Mouse (Mus musculus) inflammation-experienced regulatory T-cells, adult 6 months (primary cell): ENCODE results near the gene Crisp2. TPM values are rescaled to one million over a fixed set of nuclear protein-coding genes. Genes with fewer than 3 reads are reported as not detected.
"Not testable (repeated sequence)": the region's sequence is repeated elsewhere in the genome, so short reads cannot be mapped to it uniquely, and the experiment has no call there.

Experiments used
- ATAC-seq: one replicate; pipeline ENCODE4 v1.8.0; 2017
- polyA plus RNA-seq, 3 experiments: library from polyadenylated mRNA; unstranded; fragments of 100-300 nt; shearing (Covaris generic); gene quantifications; one replicate each; pipeline ENCODE4 v1.2.1; 2017

The Crisp2 gene
- polyA plus RNA-seq, result not detected

DNA sequence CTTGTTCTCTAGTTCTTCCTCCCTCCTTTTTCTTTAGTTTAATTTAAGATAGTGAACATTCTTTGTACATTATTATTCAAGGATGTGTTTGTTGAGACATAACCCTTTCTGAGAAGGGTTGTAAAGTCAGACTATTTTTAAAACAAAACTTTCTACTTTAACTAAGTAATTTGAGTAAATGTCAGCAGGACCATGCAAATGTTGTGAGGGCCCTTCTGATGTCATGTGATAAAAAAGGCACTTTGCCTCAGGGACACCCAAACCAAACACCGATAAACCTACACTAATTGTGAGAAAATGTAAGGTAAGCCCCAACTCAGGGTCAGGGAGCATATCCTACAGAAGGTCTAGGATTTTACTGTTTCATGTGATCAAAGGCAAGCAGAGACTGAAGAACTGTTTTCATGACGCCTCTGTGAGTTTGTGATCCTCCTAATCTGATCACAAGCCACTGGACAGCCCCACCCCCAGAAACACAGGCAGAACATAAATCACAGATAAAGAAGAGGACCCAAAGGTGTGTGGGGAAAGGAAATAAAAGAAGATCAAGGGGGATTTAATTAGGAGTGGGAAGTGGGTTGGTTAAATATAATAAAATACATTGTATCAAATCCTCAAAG lies at the start of gene Crisp2:
Gene Crisp2, minus strand, starts transcription at position 51 of the 620 bp plus-strand sequence.
- ATAC-seq, result no peak

DNA sequence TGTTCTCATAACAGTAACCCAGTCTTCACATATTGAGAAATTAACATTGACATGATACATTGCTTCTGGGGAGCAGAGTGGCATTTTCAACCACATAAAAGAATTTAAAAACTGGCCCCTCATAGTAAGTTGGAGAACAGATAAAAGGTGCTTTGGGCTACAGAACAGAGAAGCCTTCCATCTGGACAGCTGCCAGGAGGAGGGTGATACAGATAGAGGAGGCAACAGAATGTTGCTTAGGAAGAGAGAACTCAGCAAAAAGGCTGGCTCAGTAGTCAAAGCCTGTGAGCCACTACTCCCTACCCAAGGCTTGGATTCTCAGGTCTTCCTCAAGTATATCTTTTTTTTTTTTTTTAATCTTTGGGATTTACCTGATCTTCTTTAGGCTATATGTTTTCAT lies 48.3 kb upstream of the Crisp2 start:
- ATAC-seq, result no peak

DNA sequence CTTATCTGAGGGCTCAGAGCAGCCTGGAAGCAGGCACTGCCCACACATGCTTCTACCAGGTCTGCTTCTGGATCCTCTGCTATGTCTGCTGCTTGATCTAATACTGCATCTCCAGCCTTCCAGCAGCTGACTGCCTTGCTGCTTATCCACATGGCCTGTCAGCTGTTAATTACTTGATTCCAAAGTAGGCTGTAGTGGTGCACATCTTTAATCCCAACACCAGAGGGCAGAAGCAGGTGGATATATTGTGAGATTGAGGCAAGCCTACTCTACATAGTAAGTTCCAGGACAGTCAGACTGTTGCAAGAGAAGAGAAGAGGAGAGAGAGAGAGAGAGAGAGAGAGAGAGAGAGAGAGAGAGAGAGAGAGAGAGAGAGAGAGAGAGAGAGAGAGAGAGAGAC lies 30.5 kb upstream of the Crisp2 start:
- no peak for ATAC-seq

DNA sequence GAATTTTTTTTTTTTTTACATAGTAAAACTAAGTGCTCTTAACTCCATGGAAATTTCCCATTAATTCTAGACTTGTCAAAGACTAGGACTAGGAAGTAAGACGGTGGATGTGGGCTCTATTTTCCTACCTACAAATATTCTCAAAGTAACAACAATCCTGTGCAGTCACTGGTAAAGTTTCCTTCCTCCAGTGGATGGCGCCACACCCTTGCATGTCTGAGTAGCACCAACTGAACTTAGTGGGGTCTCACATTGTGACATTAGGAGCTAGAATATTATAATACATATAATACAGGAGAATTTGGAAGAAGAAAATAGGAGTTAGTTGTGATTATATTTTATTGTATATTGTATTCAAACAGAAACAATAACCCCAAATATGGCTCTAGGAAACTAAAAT lies 25.1 kb upstream of the Crisp2 start:
- ATAC-seq, result no peak

DNA sequence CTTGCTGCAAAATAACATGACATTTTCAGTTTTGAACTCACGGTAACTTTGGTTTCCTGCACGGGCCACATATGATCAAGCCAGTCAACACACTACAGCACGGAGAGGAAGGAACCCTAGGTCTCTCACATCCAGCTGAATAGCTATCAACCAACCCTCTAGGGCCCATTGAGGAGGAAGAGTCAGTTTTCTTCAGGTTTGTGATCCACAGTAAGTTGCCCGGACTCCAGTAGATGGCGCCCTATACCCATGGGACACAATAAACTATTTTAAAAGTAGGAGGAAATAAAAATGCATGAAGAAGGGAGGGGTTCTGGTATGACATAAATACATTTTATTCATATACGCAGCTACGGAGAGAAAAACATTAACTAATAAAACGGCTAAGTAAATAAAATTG lies 17.7 kb upstream of the Crisp2 start:
- ATAC-seq, result peak; percentile 25

DNA sequence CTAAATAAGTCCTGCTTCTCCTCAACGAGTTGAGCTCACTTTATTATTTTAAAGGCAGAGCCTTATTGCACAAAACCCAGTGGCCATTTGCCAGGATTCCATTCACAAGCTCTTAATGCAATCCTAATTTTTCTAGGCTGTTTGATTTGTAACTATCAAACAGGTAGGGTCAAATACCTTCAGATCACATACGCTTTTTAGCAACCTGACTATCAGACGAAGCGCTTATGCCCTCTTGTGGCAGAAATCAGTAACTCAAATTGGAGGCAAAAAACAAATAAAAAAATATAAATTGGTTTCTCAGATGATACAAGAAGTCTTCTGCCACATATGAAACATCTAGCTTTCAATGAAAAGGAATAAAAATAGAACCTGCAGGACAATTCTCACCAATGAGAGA lies 17.0 kb upstream of the Crisp2 start:
- no peak for ATAC-seq

DNA sequence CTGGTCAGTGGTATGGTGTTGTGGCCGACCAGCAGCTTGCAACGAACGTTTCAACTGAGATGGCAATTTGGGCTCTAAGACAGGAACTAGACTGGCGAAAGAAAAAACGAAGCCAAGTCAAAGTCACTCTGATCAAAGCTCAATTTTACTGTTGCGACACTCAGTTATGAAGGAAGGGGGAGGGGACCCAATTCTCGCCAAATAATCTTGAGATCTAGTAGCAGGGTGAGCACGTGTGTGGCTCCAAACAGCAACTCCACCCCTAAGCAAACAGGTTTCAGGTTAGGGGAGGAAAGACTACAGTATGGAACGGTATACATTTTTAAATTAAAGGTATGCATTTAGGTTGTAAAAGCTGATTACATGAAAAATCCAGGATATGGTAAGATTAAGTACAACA lies 14.7 kb upstream of the Crisp2 start:
- ATAC-seq, result no peak

DNA sequence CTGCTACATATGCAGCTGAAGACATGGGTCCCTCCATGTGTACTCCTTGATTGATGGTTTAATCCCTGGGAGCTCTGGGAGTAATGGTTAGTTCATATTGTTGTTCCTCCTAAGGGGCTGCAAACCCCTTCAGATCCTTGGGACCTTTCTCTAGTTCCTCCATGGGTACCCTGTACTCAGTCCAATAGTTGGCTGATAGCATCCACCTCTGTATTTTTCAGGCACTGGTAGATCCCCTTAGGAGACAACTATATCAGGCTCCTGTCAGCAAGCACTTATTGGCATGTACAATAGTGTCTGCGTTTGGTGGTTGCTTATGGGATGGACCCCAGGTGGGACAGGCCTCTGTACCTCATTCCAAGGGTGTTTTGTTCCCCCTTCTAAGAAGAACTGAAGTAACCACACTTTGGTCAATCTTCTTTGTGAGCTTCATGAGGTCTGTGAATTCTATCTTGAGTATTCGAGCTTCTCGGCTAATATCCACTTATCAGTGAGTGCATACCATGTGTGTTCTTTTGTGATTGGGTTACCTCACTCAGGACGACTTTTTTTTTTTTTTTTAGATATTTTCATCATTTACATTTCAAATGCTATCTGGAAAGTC lies 10.6 kb upstream of the Crisp2 start:
- ATAC-seq, result no peak

DNA sequence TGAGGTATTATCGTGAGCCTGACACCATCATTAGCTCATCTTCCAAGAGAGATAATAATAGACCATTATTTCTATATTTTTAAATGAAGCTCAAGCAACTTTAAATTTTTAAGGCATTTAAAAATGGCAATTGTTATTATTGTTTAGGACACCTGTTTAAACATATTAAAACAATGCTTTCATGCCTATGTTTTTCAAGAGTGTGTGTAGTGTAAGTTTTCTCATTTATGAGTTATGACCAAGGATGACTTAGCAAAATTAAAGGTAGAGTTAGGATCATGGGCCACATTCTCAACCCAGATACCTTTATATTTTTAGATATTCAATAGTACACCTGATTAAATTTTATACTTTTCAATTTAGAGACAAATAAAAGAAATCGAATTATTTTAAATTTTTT lies 5.5 kb upstream of the Crisp2 start:
- ATAC-seq, result no peak

DNA sequence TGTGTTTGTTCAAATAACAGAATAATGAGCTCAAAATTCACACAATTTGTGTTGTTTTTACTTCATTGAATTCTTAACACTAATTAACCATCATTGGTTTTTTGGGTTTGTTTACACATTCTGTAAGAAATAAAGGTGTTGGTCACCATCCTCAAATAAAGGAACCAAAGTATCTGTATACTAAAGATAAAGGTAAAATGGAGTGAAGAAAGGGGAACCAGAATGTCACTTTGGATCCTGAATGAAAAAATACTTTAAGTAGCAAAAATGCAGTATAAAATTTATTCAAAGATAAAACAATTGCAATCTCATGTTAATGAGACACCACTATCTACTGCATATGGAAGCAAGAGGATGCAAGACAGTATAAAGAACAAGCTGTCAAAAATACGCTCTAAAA lies 4.8 kb upstream of the Crisp2 start:
- no peak for ATAC-seq

DNA sequence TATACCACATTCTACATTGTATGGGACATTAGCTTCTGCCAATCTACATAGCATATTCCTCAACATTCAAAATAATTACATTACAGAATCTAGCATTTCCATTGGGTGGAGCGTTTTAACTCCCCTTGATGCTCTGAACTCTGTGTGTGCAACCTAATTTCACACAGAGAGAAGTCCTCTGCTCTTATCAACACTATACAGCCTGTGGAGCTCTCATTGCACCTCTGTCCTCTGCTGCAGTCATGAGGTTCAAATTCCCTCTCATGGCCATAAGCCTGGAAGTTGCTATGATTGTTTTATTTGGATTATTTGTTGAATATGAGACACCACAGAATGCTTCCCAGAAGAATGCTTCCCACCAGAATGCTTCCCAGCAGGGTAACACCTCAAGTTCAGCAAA lies 4.1 kb upstream of the Crisp2 start, which contains the start of gene Rhag:
Gene Rhag, plus strand, starts transcription at position 193 of the 400 bp plus-strand sequence.
- ATAC-seq, result no peak

DNA sequence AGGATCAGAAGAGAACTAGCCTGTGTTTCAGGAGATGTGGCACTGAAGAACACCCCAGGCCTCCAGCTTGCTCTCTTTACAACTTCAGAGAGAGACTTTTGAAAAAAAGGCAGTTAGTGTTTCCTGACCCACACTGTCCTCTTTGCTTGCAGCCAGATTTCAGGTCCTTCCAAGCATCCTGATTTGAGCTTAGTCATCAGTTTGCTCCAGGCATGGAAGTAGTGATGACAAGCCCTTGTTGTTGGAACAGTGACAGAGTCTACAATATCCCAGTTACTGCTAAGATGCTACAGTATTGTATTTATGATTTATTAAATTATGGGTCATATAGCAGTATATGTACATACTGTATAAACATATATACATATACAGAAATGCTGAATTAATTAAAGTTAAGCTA lies 1.3 kb upstream of the Crisp2 start:
- no peak for ATAC-seq

DNA sequence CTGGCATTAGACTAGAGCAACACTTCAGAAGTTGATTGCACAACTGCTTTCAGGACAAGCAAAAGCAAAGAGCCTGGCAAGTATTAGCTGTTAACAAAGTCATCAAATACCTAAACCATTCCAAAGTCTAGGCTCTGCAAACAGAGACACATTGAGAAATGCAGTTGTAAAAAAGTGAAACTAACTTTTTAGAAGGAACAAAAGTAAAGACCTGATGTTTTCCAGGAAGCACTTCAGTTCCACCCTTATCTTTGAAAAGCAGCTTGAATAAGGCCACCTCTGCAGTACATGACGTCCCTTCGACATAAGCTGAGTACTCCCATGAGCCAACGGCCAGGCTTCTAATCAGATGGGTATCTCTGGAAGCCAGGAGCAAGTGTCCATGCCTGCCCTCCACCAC lies 253 bp downstream of the Crisp2 start:
- no peak for ATAC-seq

DNA sequence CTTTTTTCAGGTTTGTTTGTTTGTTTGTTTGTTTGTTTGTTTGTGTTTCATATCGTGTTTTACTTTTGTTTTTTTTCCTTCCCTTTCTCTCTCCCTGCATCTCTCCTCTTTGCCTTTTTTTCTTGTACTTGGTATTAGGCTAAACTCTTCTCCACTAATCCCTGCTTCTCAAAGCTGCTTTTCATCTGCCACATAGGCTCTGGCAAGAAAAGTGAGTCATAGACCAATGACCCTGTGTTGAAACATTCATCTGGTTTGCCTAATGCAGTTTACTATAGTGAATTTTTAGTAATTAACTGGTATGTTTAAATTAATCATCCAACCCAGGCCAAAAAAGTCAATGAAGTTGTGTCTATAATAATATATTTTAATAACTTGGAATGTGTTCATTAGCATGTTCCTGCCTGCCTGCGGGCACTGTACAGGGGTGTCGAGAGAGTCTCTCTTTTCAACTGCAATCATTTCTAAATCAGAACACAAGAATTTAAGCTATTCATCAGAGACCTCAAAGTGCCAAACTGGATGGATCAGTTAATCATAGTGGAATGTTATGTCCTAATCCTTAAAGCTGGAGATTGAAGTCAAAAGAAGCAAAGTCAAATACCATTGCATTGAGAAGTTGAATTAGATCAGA lies 4.0 kb downstream of the Crisp2 start:
- no peak for ATAC-seq

DNA sequence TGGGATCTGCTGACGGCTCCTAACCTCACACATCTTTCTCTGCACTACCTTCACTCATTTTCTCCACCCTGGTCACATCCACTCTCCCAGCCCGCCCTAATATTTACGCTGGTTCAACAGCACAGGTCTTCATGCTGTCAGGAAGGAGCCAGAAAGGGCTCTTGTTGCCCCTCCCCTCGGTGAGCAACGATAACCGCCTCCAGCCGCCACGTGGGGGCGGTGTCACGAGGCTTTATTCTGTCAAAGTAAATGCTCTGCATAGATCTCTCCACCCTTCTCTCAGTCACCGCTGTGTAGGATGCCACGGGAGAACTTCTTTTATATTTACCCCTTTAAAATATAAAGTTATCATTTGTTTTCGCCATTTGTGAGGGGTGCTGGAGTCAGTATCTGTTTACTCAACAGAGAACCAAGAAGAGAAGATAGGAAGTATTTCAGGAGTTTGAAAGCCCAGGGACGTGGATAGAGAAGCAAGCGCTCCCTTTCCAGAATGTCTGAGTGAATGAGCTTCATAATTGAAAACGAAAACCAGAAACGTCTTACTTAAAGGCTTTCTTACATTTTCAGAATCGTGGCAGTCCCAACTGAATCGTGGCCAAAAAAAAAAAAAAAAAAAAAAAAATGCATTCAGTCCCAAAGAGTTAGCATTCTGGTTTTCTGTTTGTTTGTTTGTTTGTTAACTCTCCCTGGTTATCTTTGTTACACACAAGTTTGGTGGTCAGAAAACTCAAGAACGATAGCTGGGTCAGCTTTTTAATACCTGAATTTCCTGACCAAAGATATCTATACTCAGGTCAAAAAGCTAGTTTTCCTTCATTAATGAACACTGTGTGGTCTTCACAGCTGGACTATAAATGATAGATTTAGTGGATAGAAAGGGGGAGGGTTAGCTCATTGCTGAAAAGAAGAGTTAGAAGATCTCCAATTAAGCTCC lies 12.6 kb downstream of the Crisp2 start:
- peak; percentile 75 for ATAC-seq

DNA sequence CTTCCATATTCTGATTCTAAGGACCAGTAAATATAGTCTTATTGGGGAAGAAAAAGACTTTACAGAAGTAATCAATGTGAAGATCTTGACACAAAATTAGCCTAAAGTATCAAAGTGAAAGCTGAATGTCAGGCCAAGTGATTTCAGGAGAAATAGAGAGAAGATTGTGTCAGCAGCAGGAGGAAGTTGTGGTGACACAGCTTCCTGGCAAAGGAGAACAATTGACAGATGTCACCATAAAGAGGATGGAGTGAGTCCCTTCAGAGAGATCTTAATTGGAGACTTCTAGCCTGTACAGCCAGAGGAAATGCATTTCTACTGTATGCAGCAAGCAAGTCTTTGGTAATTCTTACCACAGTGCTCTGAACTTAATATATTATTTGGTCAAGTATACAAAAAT lies 16.9 kb downstream of the Crisp2 start:
- peak; percentile 81 for ATAC-seq

DNA sequence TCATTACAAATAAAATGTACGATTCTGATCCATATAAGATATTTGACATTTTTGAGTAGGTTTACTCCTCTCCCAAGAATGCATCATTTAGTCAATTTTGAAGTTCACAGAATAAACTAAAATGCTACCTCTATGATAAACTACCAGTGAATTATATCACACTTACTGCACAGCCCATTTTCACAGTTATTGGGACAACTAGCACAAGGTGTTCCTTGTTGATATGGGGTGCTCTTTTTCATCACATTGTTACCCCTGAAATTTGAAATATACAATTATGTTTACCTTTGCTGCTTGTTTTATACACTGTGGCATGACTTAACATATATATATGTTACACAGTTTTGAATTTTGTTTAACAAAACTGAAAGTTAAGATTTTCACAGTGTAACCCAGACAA lies 39.7 kb downstream of the Crisp2 start:
- ATAC-seq, result no peak

DNA sequence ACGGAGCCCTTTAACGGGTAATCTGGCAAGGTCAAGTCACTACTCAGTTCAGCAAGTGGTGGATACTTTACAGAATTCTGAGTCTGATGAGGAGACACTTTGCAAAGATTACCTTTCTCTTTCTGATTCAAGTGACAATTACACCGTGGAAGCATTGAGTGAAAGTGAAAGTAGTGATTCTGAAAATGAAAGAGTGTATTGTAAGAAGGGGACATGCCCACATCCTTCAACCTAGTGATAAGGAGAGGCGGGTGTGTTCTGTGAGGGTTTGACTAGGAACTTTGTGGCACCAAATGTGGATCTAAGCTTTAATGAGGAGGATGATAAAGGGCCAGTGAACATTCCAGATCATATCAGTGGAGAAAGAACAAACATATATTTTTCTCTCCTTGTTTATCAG lies 43.1 kb downstream of the Crisp2 start:
- ATAC-seq, result peak; percentile 96

DNA sequence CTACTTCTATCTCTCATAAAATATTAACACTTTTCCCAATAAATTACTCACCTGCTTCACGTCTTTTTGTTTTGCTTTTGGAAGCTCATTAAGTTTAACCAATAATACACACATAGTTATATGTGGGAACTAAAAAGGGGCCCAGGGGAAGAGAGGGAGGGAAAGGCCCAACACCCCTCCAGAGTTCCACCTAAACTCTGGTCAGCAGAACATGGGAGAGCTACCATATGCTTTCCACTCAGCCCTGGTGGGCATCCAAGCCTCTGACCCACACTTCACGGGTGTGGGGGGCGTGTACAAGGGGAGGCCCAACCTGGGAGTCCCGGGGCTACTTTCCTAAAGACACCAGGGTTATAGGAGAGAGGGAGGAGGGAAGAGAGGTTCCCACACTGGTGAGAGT lies 75.1 kb downstream of the Crisp2 start:
- no peak for ATAC-seq

DNA sequence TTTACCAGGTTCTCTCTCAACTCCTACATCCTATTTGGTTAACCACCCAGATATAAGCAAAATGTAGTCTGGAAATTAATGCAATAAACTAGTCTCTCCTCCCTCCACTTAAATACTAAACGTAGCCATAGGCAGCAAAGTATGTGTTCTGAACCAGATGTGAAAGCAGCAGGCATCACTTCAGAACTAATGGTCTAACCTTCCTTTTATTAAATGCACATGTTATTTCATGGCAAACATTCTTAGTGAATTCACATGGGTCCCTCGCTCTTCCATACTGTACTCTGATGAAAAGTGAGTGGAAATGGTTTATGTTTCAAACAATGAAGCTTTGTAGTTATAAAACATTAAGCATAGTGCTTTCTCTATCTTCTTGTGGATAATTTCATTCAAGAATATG lies 75.5 kb downstream of the Crisp2 start:
- ATAC-seq, result no peak

DNA sequence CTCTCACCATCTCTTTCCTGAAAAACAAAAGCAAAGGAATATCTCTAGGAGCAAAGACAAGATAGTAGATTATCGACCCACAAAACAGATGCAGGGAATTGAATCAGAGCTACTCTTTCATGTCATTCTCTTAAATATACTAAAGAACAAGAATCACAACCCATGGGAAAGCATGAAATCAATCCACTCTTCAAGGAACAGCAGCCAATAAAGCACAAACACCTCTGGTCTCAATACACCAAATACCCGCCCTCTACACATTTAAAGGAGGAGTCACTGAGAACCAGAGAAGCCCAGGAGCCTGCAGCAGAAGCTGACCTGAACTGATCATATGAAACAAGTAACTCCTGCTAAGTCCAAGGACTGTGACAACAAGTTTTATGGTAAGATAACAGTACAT lies 80.0 kb downstream of the Crisp2 start, which contains the start of gene Esp1:
Gene Esp1, plus strand, starts transcription at position 301 of the 400 bp plus-strand sequence.
- ATAC-seq, result no peak

DNA sequence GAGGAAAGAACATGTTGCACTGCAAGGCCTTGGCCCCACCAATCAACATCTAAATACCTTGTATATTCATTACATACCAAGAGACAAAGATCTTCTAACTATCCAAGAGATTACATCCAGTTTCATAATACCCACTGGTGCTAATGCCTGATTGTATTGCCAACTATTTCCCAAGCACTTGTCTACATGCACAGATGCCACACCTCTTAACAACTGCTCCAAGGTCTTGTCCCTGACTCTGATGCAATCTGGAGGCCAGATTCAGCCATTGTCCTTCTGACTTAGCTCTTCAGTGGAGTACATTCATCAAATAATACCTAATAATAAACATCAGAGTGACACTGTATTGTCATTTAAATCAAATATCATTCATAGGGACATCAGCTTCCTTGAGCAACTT lies 89.7 kb downstream of the Crisp2 start:
- ATAC-seq, result not testable (repeated sequence)

DNA sequence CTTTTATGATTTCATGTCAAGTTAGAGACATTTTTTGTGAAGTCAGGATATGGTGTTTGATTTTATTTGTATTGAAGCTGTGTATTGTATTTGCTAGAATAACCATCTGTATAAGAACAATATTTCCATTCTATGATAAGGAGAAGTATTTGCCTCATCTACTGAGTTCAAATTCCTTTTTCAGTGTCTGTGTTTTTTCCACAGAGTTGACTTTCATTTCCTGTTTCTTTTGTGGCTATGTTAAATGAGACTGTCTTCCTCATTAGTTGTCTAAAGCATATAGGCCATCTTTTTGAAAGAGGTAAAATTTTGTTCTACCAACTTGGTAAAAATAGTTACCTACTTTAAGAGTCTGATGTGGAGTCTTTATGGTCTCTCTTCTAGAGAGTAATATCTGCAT lies 90.5 kb downstream of the Crisp2 start:
- ATAC-seq, result no peak
